Mouse (Mus musculus): ENCODE measurements around the gene Cpa4.

Cpa4 gene

DNA sequence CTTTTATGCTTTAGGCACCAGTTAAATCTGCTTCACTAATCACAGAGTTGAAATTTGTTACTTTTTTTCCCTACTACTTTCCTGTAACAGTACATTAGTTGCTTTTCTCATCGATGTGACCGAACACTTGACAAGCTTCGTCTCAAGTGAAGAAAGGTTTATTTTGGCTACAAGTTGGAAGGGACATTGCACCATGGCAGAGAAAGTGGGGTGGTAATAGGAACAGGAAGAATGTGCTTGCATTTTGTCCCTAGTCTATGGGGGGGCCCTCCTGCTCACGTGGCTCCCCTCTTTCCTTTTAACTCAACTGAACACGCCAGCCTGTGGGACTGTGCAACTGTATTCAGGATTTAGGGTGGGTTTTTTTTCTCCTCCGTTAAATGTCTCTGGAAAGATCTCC is 15.5 kb upstream of the Cpa4 start:
- DNase-seq = no peak

GRCm38 (mm10) chr6:30553381-30554010 is 14.7 kb upstream of the Cpa4 start:
- DNase-seq = no peak

GRCm38 (mm10) chr6:30554092-30554491 is 14.1 kb upstream of the Cpa4 start:
- no peak for DNase-seq

GRCm38 (mm10) chr6:30554621-30555170 is 13.5 kb upstream of the Cpa4 start:
- no peak for DNase-seq

DNA sequence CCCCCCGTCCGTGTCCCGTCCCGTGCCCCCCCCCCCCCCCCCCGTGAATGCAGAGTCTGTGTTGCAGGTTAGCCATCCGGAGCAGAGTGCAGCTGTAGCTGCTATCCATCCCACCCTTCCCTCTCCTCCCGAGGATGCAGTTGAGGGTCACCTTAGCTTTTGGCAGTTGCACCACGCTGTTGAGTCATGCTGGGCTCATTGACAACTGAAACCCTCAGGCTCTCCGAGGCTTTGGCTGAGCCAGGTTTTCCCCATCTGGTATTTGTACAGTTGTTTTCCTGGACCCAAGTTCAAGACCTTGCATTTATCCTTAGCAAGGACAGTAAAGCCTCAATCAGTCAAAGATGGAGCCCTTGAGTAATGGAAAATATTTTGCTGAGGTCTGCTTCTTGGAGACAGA is 12.1 kb upstream of the Cpa4 start:
- DNase-seq = peak; percentile 9

DNA sequence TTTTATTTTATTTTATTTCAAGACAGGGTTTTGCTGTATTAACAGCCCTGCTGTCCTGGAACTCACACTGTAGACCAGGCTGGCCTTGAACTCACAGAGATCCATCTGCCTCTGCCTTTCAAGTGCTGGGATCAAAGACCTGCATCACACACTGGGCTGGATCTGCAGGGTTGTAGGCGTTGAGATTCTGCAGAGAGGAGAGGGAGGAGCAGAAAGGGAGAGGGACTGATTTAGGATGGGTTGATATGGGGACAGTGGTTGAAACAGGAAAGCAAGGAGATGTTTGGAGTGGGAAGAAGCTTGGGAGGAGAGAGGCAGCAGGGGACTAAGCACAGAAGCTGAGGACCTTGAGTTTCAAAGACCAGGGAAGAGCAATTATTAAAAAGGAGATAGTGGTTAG is 8.4 kb upstream of the Cpa4 start:
- DNase-seq = no peak

DNA sequence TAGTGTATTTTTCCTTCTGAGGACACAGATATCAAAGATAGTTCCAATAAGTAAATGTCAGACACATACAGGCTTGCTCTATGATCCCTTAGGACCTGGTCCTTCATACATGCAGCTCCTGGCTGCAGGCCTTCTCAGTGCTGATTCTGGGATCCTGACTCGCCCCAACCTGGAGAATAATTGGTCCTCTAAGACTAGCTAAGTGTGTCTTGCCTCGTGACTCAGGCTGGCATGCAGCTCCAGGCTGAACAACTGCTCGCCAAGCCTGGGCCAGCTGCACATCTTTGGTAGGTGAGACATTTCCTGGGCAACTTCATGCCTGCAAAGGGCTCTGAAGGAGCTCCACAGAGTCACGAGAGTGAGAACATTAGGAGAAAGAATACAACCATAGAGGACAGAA is 6.0 kb upstream of the Cpa4 start:
- DNase-seq = no peak

- no peak for DNase-seq
These were observed 4.6 kb upstream of the Cpa4 start for GRCm38 (mm10) chr6:30563575-30563974.

DNA sequence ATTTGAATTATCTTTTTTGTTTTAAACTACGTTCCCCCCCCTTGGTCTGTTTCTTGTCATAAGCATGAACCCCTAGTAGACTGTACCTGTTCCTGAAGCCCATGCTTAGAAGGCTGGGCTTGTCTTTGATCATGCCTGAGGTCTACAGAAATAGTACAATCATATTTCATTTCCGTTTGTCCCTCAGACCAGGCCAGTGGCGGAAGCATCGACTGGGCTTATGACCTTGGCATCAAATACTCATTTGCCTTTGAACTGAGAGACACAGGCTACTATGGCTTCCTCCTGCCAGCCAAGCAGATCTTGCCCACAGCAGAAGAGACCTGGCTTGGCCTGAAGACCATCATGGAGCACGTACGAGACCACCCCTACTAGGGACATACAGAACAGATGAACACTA is 4.1 kb upstream of the Cpa4 start:
- DNase-seq = no peak

DNA sequence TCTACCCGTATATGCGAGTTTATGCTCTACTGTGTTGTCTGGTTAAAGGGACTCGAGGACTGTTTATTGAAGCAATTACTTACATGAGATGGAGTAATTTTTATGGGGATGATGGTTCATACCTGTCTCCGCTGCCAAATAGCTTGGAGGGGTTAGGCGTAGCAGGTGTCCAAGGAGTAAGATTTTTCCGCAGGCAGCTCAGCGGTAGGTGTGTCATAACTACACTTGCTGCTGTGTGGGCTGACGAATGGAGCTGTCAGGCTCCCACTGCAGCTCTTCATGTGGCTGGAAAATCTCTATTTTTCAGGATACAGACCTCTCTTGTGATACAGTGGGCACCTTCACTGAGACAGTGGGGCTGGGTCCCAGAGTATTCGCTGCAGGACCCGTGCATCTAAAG is 1.2 kb downstream of the Cpa4 start:
- no peak for DNase-seq

GRCm38 (mm10) chr6:30570012-30570411 is 1.8 kb downstream of the Cpa4 start:
- no peak for DNase-seq

DNA sequence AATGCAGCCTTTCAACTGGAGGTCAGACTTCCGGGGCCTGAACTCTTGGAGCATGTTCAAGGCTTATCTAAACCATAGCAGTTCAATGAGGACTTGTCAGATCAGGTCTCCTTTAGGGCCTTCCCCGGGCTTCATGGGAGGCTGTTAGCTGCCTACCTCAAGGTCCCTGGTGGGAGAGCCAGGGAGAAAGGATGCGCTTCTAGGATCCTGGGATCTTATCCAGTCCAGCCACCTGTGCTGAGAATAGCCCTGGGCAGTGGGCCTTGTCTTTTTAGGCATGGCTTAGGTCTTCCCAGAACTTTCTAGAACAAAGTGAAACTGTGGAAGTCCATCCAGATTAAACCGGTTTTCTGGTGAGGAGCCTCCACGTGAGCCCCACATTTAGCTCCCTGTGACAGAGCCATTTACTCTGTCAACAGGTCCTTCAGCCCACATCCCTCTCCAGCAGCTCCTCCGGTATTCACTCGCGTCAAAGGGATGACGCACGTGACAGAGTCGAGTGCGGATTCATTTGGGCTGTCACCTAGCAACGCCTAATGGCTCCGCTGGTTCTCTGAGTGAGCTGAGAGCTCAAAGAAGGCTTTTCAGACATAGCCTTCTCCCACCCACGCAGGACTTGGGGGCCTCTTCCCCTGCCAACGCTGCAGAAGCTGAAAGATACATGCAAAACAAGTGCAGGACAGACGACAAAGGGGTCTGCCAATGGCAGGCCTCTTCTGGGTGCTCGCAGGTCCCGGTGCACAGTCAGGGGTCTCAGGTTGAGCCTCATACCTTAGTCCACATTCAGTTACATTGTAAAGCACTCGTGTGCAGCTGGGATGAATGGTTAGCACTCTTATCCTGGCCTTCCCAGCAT is 4.5 kb downstream of the Cpa4 start:
- DNase-seq = no peak

DNA sequence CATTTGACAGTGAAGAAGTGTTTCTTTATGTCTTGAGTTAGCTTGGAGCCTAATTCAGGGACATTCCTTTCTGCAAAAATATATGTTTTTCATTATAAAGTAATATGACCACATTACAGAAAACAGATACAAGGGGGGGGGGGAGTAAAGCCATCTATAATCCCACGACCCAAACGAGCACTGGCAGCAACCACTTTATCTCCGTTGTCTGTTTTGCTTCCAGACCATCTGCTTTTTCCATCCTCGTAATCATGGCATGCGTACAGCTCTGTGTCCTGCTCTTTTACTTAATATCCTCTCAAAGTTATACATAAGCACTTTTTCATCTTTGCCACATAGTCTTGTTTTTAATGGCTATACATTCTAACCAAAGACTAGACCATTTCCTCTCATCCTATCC is 5.2 kb downstream of the Cpa4 start:
- DNase-seq = no peak

GRCm38 (mm10) chr6:30574945-30575344 is 6.8 kb downstream of the Cpa4 start:
- no peak for DNase-seq

- peak; percentile 39 for DNase-seq
These were observed 8.5 kb downstream of the Cpa4 start for GRCm38 (mm10) chr6:30576477-30577203.

- no peak for DNase-seq
These were observed 12.0 kb downstream of the Cpa4 start for GRCm38 (mm10) chr6:30579961-30580840.

GRCm38 (mm10) chr6:30580841-30581176 is 12.6 kb downstream of the Cpa4 start:
- DNase-seq = no peak

DNA sequence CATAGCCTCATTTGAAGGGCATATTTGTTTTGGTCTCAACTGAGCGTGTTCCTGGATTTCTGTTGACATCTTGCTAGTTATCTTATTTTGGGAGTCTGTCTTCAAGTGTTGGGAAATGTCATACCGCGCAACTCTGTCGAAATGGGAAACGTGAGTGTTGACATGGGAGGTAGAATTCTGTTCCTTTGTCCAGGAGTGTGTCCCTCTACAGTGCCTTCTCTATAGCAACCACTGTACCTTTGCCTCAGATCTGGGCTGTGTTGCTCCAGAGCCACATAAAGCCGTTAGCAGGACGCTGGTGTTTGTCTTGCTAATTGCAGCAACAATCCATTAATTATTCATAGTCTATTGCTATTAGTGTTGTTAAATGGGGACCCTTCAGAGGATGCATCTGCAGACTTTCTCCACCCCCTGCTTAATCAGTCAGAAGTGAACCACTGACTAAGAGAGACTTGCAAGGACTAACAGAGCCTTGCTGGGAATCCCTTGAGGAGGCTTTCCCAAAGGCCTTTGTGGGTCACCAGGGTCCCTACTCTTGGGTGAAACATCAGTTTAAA is 18.8 kb downstream of the Cpa4 start:
- DNase-seq = no peak

DNA sequence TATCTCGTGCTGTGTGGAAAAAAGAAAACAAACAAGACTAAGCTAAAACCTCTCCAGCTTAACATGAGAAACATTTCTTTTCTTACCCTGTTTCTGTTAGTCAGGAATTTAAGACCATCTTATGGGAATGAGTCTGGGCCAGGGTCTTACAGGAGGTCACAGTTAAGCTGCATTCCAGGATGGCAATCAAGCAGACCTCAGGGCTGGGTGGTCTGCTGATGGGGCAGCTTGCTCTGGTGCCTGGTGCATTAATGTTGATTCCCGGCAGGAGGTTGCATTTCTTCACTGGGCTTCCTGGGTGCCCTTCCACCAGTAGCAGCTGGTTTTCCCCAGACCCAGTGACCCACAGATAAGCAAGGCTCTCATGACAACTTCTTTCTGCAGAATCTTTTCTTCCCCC is 21.6 kb downstream of the Cpa4 start:
- no peak for DNase-seq

- no peak for DNase-seq
These were observed 23.8 kb downstream of the Cpa4 start for GRCm38 (mm10) chr6:30591851-30592404.

DNA sequence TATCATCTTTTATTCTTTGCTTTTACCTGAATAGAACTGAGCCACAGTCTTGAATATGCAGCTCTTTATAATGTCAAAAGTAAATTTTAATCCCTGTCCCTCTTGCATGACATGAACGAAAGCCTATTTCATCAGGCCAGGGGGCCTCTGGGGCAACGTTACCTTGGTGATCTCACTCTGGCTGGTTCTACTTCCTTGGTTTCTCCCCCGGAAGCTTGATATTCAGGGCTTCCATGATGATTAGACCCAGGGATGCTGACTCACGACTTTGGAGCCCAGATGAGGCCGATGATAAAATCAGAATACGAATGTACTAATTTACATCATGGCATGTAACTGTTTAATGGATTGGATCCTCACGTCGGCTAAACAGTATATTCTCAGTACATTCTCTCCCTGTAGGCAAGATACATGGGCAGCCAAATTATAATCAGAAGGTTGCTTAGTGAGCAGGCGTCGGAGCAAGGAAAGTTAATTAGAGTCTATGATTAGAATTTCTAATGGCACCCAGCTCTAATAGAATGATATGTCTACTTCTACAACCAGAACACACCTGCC is 24.3 kb downstream of the Cpa4 start:
- DNase-seq = no peak

DNA sequence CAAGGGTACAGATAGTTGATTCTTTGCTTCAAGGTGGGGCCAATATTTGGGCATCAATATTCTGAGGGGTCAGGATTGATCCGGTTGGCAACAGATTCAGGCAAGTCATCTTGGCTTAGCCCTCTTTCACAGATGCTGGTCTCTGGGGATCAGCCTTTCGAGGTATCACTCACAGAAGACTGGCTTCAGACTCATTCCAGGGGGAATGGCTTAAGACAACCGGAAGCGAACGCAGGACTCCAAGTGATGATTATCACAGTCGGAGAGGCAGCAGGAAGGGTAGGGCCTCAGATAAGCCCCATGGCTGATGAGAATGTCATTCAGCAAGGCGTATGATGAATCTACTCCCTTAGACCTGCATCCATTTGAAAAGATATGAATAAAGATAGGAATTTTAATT is 26.2 kb downstream of the Cpa4 start:
- DNase-seq = no peak

Measured in kidney, adult 9 months (tissue).